Mouse (Mus musculus) embryo, embryonic 11.5 days (tissue): ENCODE measurements at regions not wholly inside any gene's neighbourhood (a gene's known extent, or its start where the extent isn't known, plus 50 kb on each side); places are given as distances from the start of the nearest gene placed in this dataset.

ENCODE experiments used
- DNase-seq: peaks from one replicate; pipeline ENCODE4 v3.0.0-alpha.2; 2012; ENCODE audit warnings: low read depth, low spot score

DNA sequence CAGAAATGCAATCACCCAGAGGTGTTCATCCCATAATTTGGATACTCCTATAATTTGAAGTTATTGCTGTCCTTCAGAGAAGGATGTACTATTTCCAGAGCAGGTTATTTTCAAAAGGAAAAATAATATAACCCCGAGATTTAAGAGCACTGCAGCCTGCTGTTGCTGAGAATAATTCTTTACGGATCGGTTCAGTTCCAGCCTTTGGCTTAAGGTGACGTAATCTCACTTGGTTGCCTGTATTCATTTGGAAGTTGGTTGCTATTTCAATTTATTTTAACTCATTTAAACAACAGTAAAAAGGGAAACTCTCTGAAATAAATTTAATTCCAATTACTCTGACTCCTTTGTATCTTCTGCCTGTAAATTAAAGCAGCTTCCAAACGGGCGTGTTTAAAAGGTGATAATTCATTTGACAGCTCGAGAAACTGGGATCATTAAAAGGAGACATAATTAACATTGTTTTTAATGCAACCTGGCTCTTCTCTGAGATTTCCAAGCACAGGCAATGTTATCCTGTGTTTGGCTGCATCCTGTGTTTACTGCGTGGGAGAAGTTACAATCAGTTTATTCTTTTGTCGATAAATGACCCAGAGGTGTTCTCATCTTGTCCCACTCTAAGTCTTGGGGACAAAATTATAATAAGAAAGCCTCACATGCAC lies 568.5 kb downstream of the Gm16223 start:
- DNase-seq, result no peak

DNA sequence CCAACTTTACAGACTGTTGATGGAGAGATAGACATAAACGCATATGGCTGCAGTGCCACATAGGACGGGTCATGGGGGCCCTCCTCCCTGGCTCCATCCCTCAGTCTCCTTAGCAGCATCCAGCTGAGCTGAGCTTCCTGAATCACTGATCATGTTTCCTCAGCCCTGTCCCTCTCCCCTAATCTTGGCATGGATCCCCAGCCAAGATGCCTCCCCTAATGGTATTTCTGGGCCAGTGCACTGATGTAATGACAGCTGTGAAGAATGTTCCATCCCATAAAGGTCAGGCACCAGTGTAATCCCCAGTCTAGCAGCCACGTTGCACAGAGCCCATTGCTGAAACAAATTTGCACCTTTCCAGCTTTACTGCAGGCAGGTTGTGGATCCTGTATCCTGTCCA lies 576.5 kb upstream of the Cpeb2 start:
- no peak for DNase-seq

- DNase-seq, result no peak
These were observed 573.0 kb upstream of the Cpeb2 start for GRCm38 (mm10) chr5:42659994-42660393.

GRCm38 (mm10) chr5:42679617-42680016 lies 553.4 kb upstream of the Cpeb2 start:
- DNase-seq, result no peak

DNA sequence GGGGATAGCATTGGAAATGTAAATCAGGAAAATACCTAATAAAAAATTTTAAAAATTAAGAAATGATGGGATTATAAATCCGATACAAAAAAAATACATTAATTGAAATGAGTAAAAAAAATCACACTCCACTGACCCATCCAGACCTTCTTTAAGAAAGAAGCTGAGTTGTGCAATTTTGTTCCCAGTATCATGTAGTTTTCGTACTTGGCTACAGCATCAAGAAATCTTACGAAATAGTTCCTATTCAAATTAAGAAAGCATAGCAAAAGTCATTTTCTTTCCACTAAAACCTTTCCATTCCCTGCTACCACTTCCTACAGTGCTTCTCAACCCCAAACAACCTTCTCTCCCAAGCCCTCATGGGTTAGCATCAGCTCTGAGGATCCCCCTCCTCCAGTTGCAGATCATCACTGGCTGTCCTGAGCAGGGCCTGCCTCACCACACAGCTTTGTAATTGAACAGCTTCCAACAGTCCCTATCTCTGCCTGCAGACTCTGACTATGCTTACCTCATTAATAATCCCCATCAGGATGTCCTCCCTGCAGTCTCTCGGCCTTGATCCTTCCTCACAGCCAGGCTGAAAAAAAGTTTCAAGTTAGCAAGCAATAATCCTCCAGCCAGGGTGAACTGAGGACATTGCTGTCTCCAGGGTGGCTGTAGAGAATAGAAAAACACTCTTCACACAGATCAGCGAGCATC lies 547.5 kb upstream of the Cpeb2 start:
- no peak for DNase-seq

DNA sequence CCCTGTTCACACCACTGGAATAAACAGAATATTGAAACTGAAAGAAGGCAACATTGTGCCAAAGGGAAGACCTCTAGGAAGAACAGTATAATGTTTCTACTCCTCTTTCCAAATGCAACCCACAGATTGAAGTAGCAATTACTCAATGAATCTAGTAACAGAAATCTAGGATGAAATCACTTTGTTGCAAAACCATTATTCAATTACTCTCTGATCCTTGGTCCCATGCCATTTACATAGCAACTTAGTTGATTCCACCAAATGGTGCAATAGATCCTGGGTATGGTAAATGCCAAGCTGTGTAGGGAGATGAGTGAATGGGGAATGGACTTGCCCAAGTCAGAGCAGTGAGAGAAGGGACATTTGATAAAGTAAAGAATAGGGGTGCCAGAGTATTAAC lies 545.8 kb upstream of the Cpeb2 start:
- DNase-seq, result no peak
